Mouse (Mus musculus): ENCODE data around the gene Scamp3. TPM values are rescaled to one million over a fixed set of nuclear protein-coding genes. Genes with fewer than 3 reads are reported as not detected.
"Not testable (repeated sequence)": the region's sequence is repeated elsewhere in the genome, so short reads cannot be mapped to it uniquely, and the experiment has no call there.

The Scamp3 gene
- polyA plus RNA-seq, 1 experiment from 2014 or later = 128 TPM

GRCm38 (mm10) chr3:89159616-89160344, 17.5 kb upstream of the Scamp3 start, which contains the start of gene Hcn3:
Hcn3 (minus strand) TSS chr3:89160196.
- Histone ChIP-seq H3K27ac (peak within 1 kb of the TSS; percentile 72; the same call in 1 of the 2 replicates), H3K4me2 (replicated peaks) (peak within 1 kb of the TSS; percentile 93), H3K36me3 (replicated peaks; ENCODE audit: control insufficient read depth, insufficient read depth) (peaks cover 3% of the 10 kb centered on the region; the same call in 1 of the 2 replicates), H3K9ac (peak within 1 kb of the TSS; percentile 86), H3K4me3 (replicated peaks; ENCODE audit: low read length) (peak within 1 kb of the TSS; percentile 93), H3K27me3 (ENCODE audit: control insufficient read depth, insufficient read depth, low read length) (no peaks in the 10 kb centered on the region), H3K9me3 (ENCODE audit: control insufficient read depth, low read length) (no peaks in the 10 kb centered on the region), H3K4me1 (replicated peaks; ENCODE audit: control insufficient read depth, insufficient read depth, low read length) (peaks cover 29% of the 10 kb centered on the region; the same call in 1 of the 2 replicates)
- DNase-seq (ENCODE audit: low spot score) (peak; percentile 77), ATAC-seq (ENCODE audit: low FRiP score) (peak; percentile 84)
- under 1% methylated on average over 58 of the region's 66 CpGs for WGBS

- DNase-seq (ENCODE audit: low spot score); H3K9ac ChIP-seq; H3K36me3 ChIP-seq (replicated peaks; ENCODE audit: control insufficient read depth, insufficient read depth); H3K4me3 ChIP-seq (replicated peaks; ENCODE audit: low read length); ATAC-seq (ENCODE audit: low FRiP score); H3K27ac ChIP-seq; H3K4me2 ChIP-seq (replicated peaks); H3K9me3 ChIP-seq (ENCODE audit: control insufficient read depth, low read length); H3K27me3 ChIP-seq (ENCODE audit: control insufficient read depth, insufficient read depth, low read length): not testable (repeated sequence)
- peaks cover 40% of the 10 kb centered on the region; the same call in 1 of the 2 replicates for H3K4me1 ChIP-seq (replicated peaks; ENCODE audit: control insufficient read depth, insufficient read depth, low read length)
These were observed 16.1 kb upstream of the Scamp3 start for GRCm38 (mm10) chr3:89161207-89161606.

DNA sequence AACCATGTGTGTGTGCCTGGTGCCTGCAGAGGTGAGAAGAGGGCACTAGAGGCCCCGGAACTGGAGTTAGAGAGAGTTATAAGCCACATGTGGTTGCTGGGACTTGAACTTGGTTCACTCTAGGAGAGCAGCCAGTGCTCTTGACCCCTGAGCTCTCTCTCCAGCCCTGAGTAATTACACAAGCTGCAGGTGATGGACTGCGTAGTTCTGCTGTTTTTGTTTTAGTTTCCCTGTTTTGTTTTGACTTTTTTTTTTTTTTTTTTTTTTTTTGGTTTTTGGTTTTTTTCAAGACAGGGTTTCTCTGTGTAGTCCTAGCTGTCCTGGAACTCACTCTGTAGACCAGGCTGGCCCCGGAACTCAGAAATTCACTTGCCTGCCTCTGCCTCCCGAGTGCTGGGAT, 15.5 kb upstream of the Scamp3 start:
- no peak for DNase-seq (ENCODE audit: low spot score)
- no peak for ATAC-seq (ENCODE audit: low FRiP score)
- H3K27ac ChIP-seq = no peak overlapping the region
- H3K4me3 ChIP-seq (replicated peaks; ENCODE audit: low read length) = no peak overlapping the region
- H3K9me3 ChIP-seq (ENCODE audit: control insufficient read depth, low read length) = no peaks in the 10 kb centered on the region
- peaks cover 42% of the 10 kb centered on the region; the same call in 1 of the 2 replicates for H3K4me1 ChIP-seq (replicated peaks; ENCODE audit: control insufficient read depth, insufficient read depth, low read length)
- H3K36me3 ChIP-seq (replicated peaks; ENCODE audit: control insufficient read depth, insufficient read depth) = 0 out of 2 replicates have a peak, but pooled peaks cover 1% of the 10 kb centered on the region
- no peak overlapping the region for H3K4me2 ChIP-seq (replicated peaks)
- WGBS = 85% methylated on average over 4 of the region's 4 CpGs
- no peaks in the 10 kb centered on the region for H3K27me3 ChIP-seq (ENCODE audit: control insufficient read depth, insufficient read depth, low read length)
- no peak overlapping the region for H3K9ac ChIP-seq

DNA sequence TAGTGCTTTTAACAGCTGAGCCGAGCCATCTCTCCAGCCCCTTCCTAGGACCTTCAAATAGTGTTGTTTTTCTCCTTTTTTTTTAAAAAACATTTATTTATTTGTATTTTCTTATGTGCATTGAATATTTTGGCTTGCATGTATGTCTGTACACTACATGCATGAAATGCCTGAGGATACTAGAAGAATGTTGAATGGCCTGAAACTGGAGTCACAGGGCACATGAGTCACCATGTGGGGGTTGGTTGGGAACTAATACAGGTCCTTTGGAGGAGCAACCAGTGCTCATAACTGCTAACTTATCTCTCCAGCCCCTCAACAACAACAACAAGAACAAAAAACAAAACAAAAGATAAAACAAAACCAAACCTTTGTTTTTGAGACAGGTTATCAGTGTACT, 14.2 kb upstream of the Scamp3 start:
- H3K9me3 ChIP-seq (ENCODE audit: control insufficient read depth, low read length) = no peaks in the 10 kb centered on the region
- DNase-seq (ENCODE audit: low spot score) (no peak), ATAC-seq (ENCODE audit: low FRiP score) (no peak)
- no peak overlapping the region for H3K27ac ChIP-seq
- no peak overlapping the region for H3K9ac ChIP-seq
- no peak overlapping the region for H3K4me2 ChIP-seq (replicated peaks)
- no peaks in the 10 kb centered on the region for H3K27me3 ChIP-seq (ENCODE audit: control insufficient read depth, insufficient read depth, low read length)
- H3K4me1 ChIP-seq (replicated peaks; ENCODE audit: control insufficient read depth, insufficient read depth, low read length) = peaks cover 34% of the 10 kb centered on the region; the same call in 1 of the 2 replicates
- peaks cover 15% of the 10 kb centered on the region for H3K36me3 ChIP-seq (replicated peaks; ENCODE audit: control insufficient read depth, insufficient read depth)
- H3K4me3 ChIP-seq (replicated peaks; ENCODE audit: low read length) = no peak overlapping the region
- WGBS = 91% methylated on average over 1 of the region's 1 CpGs

DNA sequence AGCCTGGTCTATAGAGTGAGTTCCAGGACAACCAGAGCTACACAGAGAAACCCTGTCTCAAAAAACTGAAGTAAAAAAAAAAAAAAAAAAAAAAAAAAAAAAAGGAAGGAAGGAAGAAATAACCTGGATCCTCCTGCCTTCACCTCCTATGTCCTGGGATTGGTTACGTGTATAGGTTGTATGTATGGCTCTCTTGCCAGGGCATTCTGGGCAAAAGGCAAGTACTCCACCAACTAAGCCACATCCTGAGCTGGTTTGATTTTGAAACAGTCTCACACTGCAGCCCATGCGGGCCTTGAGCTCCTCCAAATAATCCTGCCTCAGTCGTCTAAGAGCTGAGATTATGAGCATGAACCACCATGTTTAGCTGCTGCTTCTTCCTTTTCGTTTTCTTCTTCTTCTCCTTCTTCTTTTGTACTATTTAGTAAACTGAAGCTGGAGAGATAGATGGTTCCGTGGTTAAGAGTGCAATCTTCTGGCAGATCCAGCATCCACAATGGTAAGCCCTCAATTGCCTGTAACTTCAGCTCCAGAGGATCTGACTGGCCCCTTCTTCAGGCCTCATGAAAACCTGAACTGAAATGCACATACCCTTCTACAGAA, 13.5 kb upstream of the Scamp3 start:
- DNase-seq (ENCODE audit: low spot score) = no peak
- Histone ChIP-seq H3K9ac (peak overlapping the region; percentile 96), H3K27ac (peak overlapping the region; percentile 95; the same call in 1 of the 2 replicates), H3K4me3 (replicated peaks; ENCODE audit: low read length) (peak overlapping the region; percentile 97), H3K36me3 (replicated peaks; ENCODE audit: control insufficient read depth, insufficient read depth) (peaks cover 21% of the 10 kb centered on the region), H3K27me3 (ENCODE audit: control insufficient read depth, insufficient read depth, low read length) (no peaks in the 10 kb centered on the region), H3K4me2 (replicated peaks) (peak overlapping the region; percentile 83), H3K4me1 (replicated peaks; ENCODE audit: control insufficient read depth, insufficient read depth, low read length) (peaks cover 29% of the 10 kb centered on the region; the same call in 1 of the 2 replicates), H3K9me3 (ENCODE audit: control insufficient read depth, low read length) (no peaks in the 10 kb centered on the region)
- ATAC-seq (ENCODE audit: low FRiP score) = no peak
- WGBS = 74% methylated on average over 5 of the region's 5 CpGs

GRCm38 (mm10) chr3:89164506-89165267, 12.6 kb upstream of the Scamp3 start, which contains the start of gene Clk2:
Clk2 (plus strand) TSS chr3:89164795.
- peak; percentile 96 for ATAC-seq (ENCODE audit: low FRiP score)

DNA sequence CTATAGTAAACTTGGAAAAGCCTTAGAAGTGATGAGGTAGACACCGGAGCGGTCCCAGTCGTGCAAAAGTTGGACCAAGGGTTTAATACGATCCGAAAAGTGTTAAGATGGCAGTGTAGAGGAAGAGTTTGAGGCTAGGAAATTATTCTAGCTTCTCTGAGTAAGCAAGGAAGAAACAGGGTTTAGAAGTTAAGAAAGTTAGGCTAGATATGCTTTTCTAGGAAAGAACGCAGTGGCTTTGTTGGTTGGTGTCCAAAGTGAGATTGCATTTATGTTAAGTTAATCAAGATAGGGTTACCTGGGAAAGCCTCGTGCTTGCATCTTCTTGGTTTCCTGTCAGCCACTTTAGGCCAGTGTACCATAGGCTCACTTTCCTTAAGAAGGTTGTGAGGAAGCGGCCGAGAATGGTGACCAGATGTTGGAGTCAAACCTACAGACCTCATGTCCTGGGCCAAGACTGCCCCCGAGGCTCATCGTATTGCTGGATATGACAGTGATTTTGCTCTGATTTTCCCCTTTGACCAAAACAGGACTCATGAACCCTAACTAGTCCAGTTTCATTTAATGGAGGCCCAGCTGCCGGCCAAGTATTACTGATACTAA, 11.9 kb upstream of the Scamp3 start:
- ATAC-seq (ENCODE audit: low FRiP score) = no peak
- peak overlapping the region; percentile 95 for H3K27ac ChIP-seq
- 26% methylated on average over 12 of the region's 12 CpGs for WGBS

More at GRCm38 (mm10) chr3:89164506-89165267, 12.6 kb upstream of the Scamp3 start, which contains the start of gene Clk2:
- peak within 1 kb of the TSS; percentile 83 for H3K4me2 ChIP-seq (replicated peaks)
- H3K27ac ChIP-seq = peak within 1 kb of the TSS; percentile 95
- peak within 1 kb of the TSS; percentile 96 for H3K9ac ChIP-seq
- H3K4me3 ChIP-seq (replicated peaks; ENCODE audit: low read length) = peak within 1 kb of the TSS; percentile 97
- peak; percentile 94 for DNase-seq (ENCODE audit: low spot score)
- H3K9me3 ChIP-seq (ENCODE audit: control insufficient read depth, low read length) = no peaks in the 10 kb centered on the region
- H3K4me1 ChIP-seq (replicated peaks; ENCODE audit: control insufficient read depth, insufficient read depth, low read length) = peaks cover 20% of the 10 kb centered on the region; the same call in 1 of the 2 replicates
- under 1% methylated on average over 57 of the region's 79 CpGs for WGBS
- no peaks in the 10 kb centered on the region for H3K27me3 ChIP-seq (ENCODE audit: control insufficient read depth, insufficient read depth, low read length)
- peaks cover 30% of the 10 kb centered on the region for H3K36me3 ChIP-seq (replicated peaks; ENCODE audit: control insufficient read depth, insufficient read depth)

DNA sequence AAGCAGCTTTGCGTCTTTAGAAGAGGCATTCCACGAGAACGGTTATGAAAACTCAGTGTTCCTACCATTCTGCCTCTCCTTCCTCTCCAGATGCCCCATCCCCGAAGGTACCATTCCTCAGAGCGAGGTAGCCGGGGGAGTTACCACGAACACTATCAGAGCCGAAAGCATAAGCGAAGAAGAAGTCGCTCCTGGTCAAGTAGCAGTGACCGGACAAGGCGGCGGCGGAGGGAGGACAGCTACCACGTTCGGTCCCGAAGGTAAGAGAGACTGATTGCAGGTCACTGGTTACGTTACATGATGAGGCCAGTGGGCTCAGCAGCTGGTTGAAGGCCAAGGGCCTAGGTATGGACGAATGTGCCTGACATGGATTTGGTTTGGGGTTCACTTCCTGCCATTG, 10.3 kb upstream of the Scamp3 start:
- Histone ChIP-seq H3K36me3 (replicated peaks; ENCODE audit: control insufficient read depth, insufficient read depth) (peaks cover 53% of the 10 kb centered on the region), H3K27me3 (ENCODE audit: control insufficient read depth, insufficient read depth, low read length) (no peaks in the 10 kb centered on the region), H3K4me2 (replicated peaks) (no peak overlapping the region), H3K4me1 (replicated peaks; ENCODE audit: control insufficient read depth, insufficient read depth, low read length) (peaks cover 20% of the 10 kb centered on the region; the same call in 1 of the 2 replicates), H3K9me3 (ENCODE audit: control insufficient read depth, low read length) (no peaks in the 10 kb centered on the region), H3K9ac (no peak overlapping the region), H3K27ac (no peak overlapping the region), H3K4me3 (replicated peaks; ENCODE audit: low read length) (no peak overlapping the region)
- ATAC-seq (ENCODE audit: low FRiP score) (no peak), DNase-seq (ENCODE audit: low spot score) (no peak)
- 94% methylated on average over 19 of the region's 19 CpGs for WGBS

More for the DNA sequence above, 11.9 kb upstream of the Scamp3 start:
- Histone ChIP-seq H3K4me1 (replicated peaks; ENCODE audit: control insufficient read depth, insufficient read depth, low read length) (peaks cover 20% of the 10 kb centered on the region; the same call in 1 of the 2 replicates), H3K4me3 (replicated peaks; ENCODE audit: low read length) (peak overlapping the region; percentile 97), H3K4me2 (replicated peaks) (peak overlapping the region; percentile 83), H3K9ac (peak overlapping the region; percentile 96), H3K36me3 (replicated peaks; ENCODE audit: control insufficient read depth, insufficient read depth) (peaks cover 37% of the 10 kb centered on the region), H3K9me3 (ENCODE audit: control insufficient read depth, low read length) (no peaks in the 10 kb centered on the region), H3K27me3 (ENCODE audit: control insufficient read depth, insufficient read depth, low read length) (no peaks in the 10 kb centered on the region)
- DNase-seq (ENCODE audit: low spot score) = no peak
